Mouse (Mus musculus): ENCODE data around the gene Cep41.
A peak's percentile ranks its signal among the peaks of the same experiment; 100 is the strongest.

Cep41 gene

GRCm38 (mm10) chr6:30629989-30630388 lies 63.6 kb downstream of the Cep41 start:
- no peak for DNase-seq (ENCODE audit: low spot score in 2 of 2)

- DNase-seq (ENCODE audit: low spot score in 2 of 2), result peak; percentile 47 to 58
Measured at GRCm38 (mm10) chr6:30628152-30628551, 65.4 kb downstream of the Cep41 start.

GRCm38 (mm10) chr6:30624763-30625162 lies 68.8 kb downstream of the Cep41 start:
- DNase-seq (ENCODE audit: low spot score in 2 of 2), result no peak

GRCm38 (mm10) chr6:30621986-30622389 lies 71.6 kb downstream of the Cep41 start:
- DNase-seq (ENCODE audit: low spot score in 2 of 2), result no peak

- no peak for DNase-seq (ENCODE audit: low spot score in 2 of 2)
Measured at GRCm38 (mm10) chr6:30620994-30621393, 72.6 kb downstream of the Cep41 start.

GRCm38 (mm10) chr6:30620591-30620990 lies 73.0 kb downstream of the Cep41 start:
- no peak for DNase-seq (ENCODE audit: low spot score in 2 of 2)

- no peak for DNase-seq (ENCODE audit: low spot score in 2 of 2)
Measured at GRCm38 (mm10) chr6:30619606-30620005, 73.9 kb downstream of the Cep41 start.

- no peak for DNase-seq (ENCODE audit: low spot score in 2 of 2)
Measured at GRCm38 (mm10) chr6:30618735-30619134, 74.8 kb downstream of the Cep41 start.

GRCm38 (mm10) chr6:30617959-30618590 lies 75.5 kb downstream of the Cep41 start:
- peak; percentile 84 to 91 for DNase-seq (ENCODE audit: low spot score in 2 of 2)

GRCm38 (mm10) chr6:30617020-30617958 lies 76.3 kb downstream of the Cep41 start:
- no peak for DNase-seq (ENCODE audit: low spot score in 2 of 2)

- DNase-seq (ENCODE audit: low spot score in 2 of 2), result no peak
Measured at GRCm38 (mm10) chr6:30616491-30616941, 77.0 kb downstream of the Cep41 start.

GRCm38 (mm10) chr6:30615741-30616140 lies 77.8 kb downstream of the Cep41 start:
- no peak for DNase-seq (ENCODE audit: low spot score in 2 of 2)

- DNase-seq (ENCODE audit: low spot score in 2 of 2), result peak in 1 of 2 experiments; percentile 30
Measured at GRCm38 (mm10) chr6:30614251-30614650, 79.3 kb downstream of the Cep41 start.

GRCm38 (mm10) chr6:30611212-30611611 lies 82.3 kb downstream of the Cep41 start:
- DNase-seq (ENCODE audit: low spot score in 2 of 2), result no peak

- DNase-seq (ENCODE audit: low spot score in 2 of 2), result no peak
Measured at GRCm38 (mm10) chr6:30610710-30611109, 82.8 kb downstream of the Cep41 start, which contains the start of gene Cpa5. Gene Cpa5, plus strand, starts transcription at chr6:30611010.

GRCm38 (mm10) chr6:30605672-30606071 lies 87.9 kb downstream of the Cep41 start:
- no peak for DNase-seq (ENCODE audit: low spot score in 2 of 2)

GRCm38 (mm10) chr6:30605111-30605510 lies 88.4 kb downstream of the Cep41 start:
- no peak for DNase-seq (ENCODE audit: low spot score in 2 of 2)

- DNase-seq (ENCODE audit: low spot score in 2 of 2), result no peak
Measured at GRCm38 (mm10) chr6:30604342-30604867, 89.1 kb downstream of the Cep41 start.

Measured in right cerebral cortex, postnatal 10 days (tissue).